Mouse (Mus musculus) stomach, embryonic 14.5 days (tissue): ENCODE data around the gene Mettl23. TPM values are rescaled to one million over a fixed set of nuclear protein-coding genes. Genes with fewer than 3 reads are reported as not detected.

Experiments used
- ATAC-seq: fragments of 200-750 bp; cut with Nextera tagmentation; 2 replicates; pipeline ENCODE4 v1.8.0; 2017; ENCODE audit warnings: low read depth, moderate TSS enrichment; ENCODE audit not compliant: insufficient number of reproducible peaks, insufficient read depth, low FRiP score
- H3K27ac ChIP-seq: fragments of 300-500 bp; sonication (generic); 2 replicates; pipeline ENCODE4 v1.5.1; 2014; ENCODE audit warnings: mild to moderate bottlenecking, low read length, moderate library complexity, mixed read lengths
- H3K27me3 ChIP-seq: fragments of 300-500 bp; sonication (generic); 2 replicates; pipeline ENCODE4 v1.6.1; 2014; ENCODE audit warnings: low read length, control low read depth, mixed read lengths; ENCODE audit not compliant: control insufficient read depth, insufficient read depth
- H3K36me3 ChIP-seq: fragments of 300-500 bp; sonication (generic); 2 replicates; pipeline ENCODE4 v1.6.1; 2014; ENCODE audit warnings: mild to moderate bottlenecking, control low read depth, low read length, moderate library complexity, mixed read lengths; ENCODE audit not compliant: control insufficient read depth, insufficient read depth
- H3K4me1 ChIP-seq: fragments of 300-500 bp; sonication (generic); 2 replicates; pipeline ENCODE4 v1.6.1; 2014; ENCODE audit warnings: low read length, control low read depth, mixed read lengths; ENCODE audit not compliant: control insufficient read depth, insufficient read depth
- H3K4me2 ChIP-seq: fragments of 300-500 bp; sonication (generic); replicated peaks from 2 replicates; pipeline ENCODE4 v1.6.1; 2014; ENCODE audit warnings: low read depth, low read length, control low read depth
- H3K4me3 ChIP-seq: fragments of 300-500 bp; sonication (generic); 2 replicates; pipeline ENCODE4 v1.5.1; 2014; ENCODE audit warnings: low read depth, low read length, control low read depth
- H3K9ac ChIP-seq: fragments of 300-500 bp; sonication (generic); replicated peaks from 2 replicates; pipeline ENCODE4 v1.6.1; 2014; ENCODE audit warnings: low read depth, mild to moderate bottlenecking, control low read depth, low read length, moderate library complexity, mixed read lengths
- H3K9me3 ChIP-seq: fragments of 300-500 bp; sonication (generic); 2 replicates; pipeline ENCODE4 v1.6.1; 2016; ENCODE audit warnings: low read depth, low read length, control low read depth; ENCODE audit not compliant: control insufficient read depth
- WGBS: fragments of 180-500 bp; shearing (Covaris S2); extraction: QIAGEN DNeasy Blood & Tissue Kit; methylation state at CpG from one replicate; pipeline ENCODE4 v1.1.7; 2014; 5-methylcytosine and 5-hydroxymethylcytosine counted together
- polyA plus RNA-seq: library from polyadenylated mRNA; unstranded; fragments of >200 nt; fragmentation: Nextera tagmentation; extraction: Ambion mirVana; gene quantifications from 2 replicates; pipeline ENCODE4 v1.2.1, GENCODE M21; 2014

Gene Mettl23
- polyA plus RNA-seq, 1 experiment from 2014 or later = 71.7 TPM

DNA sequence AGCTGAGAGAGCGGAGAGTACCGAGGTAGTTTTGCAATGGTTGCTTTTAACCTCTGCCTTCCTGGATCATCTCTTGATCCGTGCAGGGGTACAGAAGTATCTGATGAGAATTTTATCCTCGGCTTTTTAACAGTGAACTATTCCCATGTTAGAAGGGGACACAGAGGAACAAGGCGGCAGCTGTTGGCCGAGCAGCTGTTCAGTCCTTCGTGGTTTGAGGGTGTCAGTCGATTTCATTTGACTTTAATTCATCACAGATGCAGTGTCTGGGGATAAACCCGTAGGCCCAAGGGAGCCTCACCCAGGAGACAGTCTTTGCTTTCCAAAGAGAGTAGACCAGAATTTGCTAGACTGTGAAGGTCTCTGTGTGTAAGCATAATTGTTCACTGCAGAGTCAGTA is 28.5 kb downstream of the Mettl23 start:
- peaks cover 21% of the 10 kb centered on the region for H3K36me3 ChIP-seq
- no peak overlapping the region for H3K4me3 ChIP-seq
- H3K4me1 ChIP-seq = no peaks in the 10 kb centered on the region
- H3K27ac ChIP-seq = no peak overlapping the region
- WGBS = 89% methylated on average over 9 of the region's 9 CpGs
- no peak for ATAC-seq
- no peaks in the 10 kb centered on the region for H3K9me3 ChIP-seq
- H3K9ac ChIP-seq = no peak overlapping the region
- H3K4me2 ChIP-seq = no peak overlapping the region
- no peaks in the 10 kb centered on the region for H3K27me3 ChIP-seq

GRCm38 (mm10) chr11:116873987-116874386 is 30.9 kb downstream of the Mettl23 start:
- Histone ChIP-seq H3K36me3 (peaks cover 20% of the 10 kb centered on the region), H3K4me3 (no peak overlapping the region), H3K9me3 (no peaks in the 10 kb centered on the region), H3K27ac (no peak overlapping the region), H3K9ac (no peak overlapping the region), H3K27me3 (no peaks in the 10 kb centered on the region), H3K4me2 (no peak overlapping the region), H3K4me1 (no peaks in the 10 kb centered on the region)
- ATAC-seq = no peak
- WGBS = 86% methylated on average over 20 of the region's 20 CpGs

- Histone ChIP-seq H3K27ac (no peak overlapping the region), H3K4me3 (no peak overlapping the region), H3K27me3 (no peaks in the 10 kb centered on the region), H3K36me3 (peaks cover 12% of the 10 kb centered on the region), H3K4me2 (no peak overlapping the region), H3K4me1 (no peaks in the 10 kb centered on the region), H3K9ac (no peak overlapping the region), H3K9me3 (no peaks in the 10 kb centered on the region)
- WGBS = 84% methylated on average over 8 of the region's 8 CpGs
- ATAC-seq = 0 out of 2 replicates have a peak, but pooled peaks have one; percentile 33
These were observed 35.4 kb downstream of the Mettl23 start for GRCm38 (mm10) chr11:116878454-116878853.

DNA sequence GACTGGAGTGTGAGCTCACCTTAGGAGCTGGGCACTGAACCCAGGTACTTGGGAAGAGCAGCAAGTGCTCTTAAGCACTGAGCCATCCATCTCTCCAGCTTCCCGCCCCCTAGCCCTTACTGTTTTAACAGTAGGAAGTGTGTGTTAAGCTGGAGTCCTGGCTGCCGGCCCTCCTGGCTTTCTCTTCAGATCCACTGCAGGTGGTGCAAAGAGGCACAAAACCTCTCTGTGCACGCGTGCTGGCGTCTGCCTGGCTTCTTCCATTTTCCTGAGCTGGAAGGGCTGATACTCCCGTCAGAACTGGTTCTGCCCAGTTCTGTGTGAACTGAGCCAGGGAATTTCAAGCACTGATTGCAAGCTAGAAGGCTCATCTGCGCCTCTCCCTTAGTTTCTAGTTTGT is 37.8 kb downstream of the Mettl23 start:
- no peak overlapping the region for H3K27ac ChIP-seq
- H3K9me3 ChIP-seq = no peaks in the 10 kb centered on the region
- no peak for ATAC-seq
- no peak overlapping the region for H3K4me2 ChIP-seq
- no peak overlapping the region for H3K9ac ChIP-seq
- no peak overlapping the region for H3K4me3 ChIP-seq
- no peaks in the 10 kb centered on the region for H3K36me3 ChIP-seq
- 50% methylated on average over 7 of the region's 7 CpGs for WGBS
- no peaks in the 10 kb centered on the region for H3K4me1 ChIP-seq
- H3K27me3 ChIP-seq = no peaks in the 10 kb centered on the region

DNA sequence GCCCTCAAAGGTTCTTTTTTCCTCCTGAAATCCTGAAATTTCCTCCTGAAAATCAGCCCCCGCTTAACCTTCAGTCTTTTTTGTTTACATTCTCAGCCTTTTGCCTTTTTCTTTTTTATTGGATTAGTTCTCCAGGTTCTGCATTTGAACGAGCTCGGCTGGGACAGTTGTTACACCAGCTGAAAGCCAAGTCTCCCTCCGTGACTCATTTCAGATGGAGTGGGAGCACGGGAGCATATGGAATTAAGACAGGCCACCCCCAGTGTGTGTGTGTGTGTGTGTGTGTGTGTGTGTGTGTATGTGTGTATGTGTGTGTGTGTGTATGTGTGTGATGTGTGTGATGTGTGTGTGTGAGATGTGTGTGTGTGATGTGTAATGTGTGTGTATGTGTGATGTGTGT is 38.4 kb downstream of the Mettl23 start:
- no peaks in the 10 kb centered on the region for H3K9me3 ChIP-seq
- ATAC-seq = no peak
- no peaks in the 10 kb centered on the region for H3K36me3 ChIP-seq
- no peak overlapping the region for H3K4me3 ChIP-seq
- 36% methylated on average over 5 of the region's 5 CpGs for WGBS
- H3K9ac ChIP-seq = no peak overlapping the region
- no peaks in the 10 kb centered on the region for H3K4me1 ChIP-seq
- no peak overlapping the region for H3K27ac ChIP-seq
- H3K27me3 ChIP-seq = no peaks in the 10 kb centered on the region
- no peak overlapping the region for H3K4me2 ChIP-seq

GRCm38 (mm10) chr11:116882446-116882845 is 39.4 kb downstream of the Mettl23 start:
- H3K4me1 ChIP-seq = no peaks in the 10 kb centered on the region
- H3K9me3 ChIP-seq = no peaks in the 10 kb centered on the region
- H3K27me3 ChIP-seq = no peaks in the 10 kb centered on the region
- ATAC-seq = no peak
- H3K4me3 ChIP-seq = no peak overlapping the region
- no peaks in the 10 kb centered on the region for H3K36me3 ChIP-seq
- H3K9ac ChIP-seq = no peak overlapping the region
- WGBS = 70% methylated on average over 10 of the region's 10 CpGs
- no peak overlapping the region for H3K4me2 ChIP-seq
- H3K27ac ChIP-seq = no peak overlapping the region

DNA sequence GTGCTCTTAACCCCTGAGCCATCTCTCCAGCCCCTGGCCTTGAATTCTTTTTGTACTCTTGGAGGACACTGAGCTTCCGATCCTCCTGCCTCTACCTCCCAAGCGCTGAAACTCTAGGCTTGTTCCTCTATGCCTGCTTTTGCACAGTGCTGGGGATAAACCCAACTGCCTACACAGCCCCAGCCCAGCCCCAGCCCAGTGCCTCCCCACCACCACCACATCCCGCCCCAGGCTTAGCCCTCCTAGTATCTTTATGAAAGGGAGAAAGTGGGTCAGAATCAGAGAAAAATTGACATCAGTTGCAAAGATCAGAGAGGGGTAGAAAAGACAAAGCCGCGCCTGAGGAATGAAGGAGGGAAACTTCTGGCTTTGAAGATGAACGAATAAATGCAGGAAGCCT is 41.0 kb downstream of the Mettl23 start:
- no peak overlapping the region for H3K27ac ChIP-seq
- H3K4me1 ChIP-seq = no peaks in the 10 kb centered on the region
- no peak overlapping the region for H3K4me3 ChIP-seq
- H3K9me3 ChIP-seq = no peaks in the 10 kb centered on the region
- H3K36me3 ChIP-seq = no peaks in the 10 kb centered on the region
- H3K27me3 ChIP-seq = no peaks in the 10 kb centered on the region
- no peak overlapping the region for H3K4me2 ChIP-seq
- 78% methylated on average over 6 of the region's 6 CpGs for WGBS
- no peak for ATAC-seq
- H3K9ac ChIP-seq = no peak overlapping the region

- Histone ChIP-seq H3K27me3 (no peaks in the 10 kb centered on the region), H3K27ac (no peak overlapping the region), H3K4me3 (peak overlapping the region; percentile 10; the same call in 1 of the 2 replicates), H3K4me1 (no peaks in the 10 kb centered on the region), H3K36me3 (no peaks in the 10 kb centered on the region), H3K9ac (no peak overlapping the region), H3K4me2 (peak overlapping the region; percentile 53), H3K9me3 (no peaks in the 10 kb centered on the region)
- peak; percentile 7; the same call in 1 of the 2 replicates for ATAC-seq
- 5% methylated on average over 28 of the region's 28 CpGs for WGBS
These were observed 42.4 kb downstream of the Mettl23 start for GRCm38 (mm10) chr11:116885275-116886151.
